Comparison of ENCODE assay signal across 22 mouse cellular contexts in genomic region chr17:37221879-37222278, GRCm38 (mm10). TPM values are rescaled to one million over a fixed set of nuclear protein-coding genes. Genes with fewer than 3 reads are reported as not detected.
DNase-seq lines count a peak whose midpoint lies in the region; ATAC-seq and TF ChIP-seq lines count a peak whose summit lies in the region.
"Had no signal": no experiment of that assay in that cellular context is flagged by ENCODE, and none has a peak within 500 bp of the region (broad histone marks: within the 10 kb centered on the region; RNA-seq: fewer than 3 reads in every experiment).

No protein-coding gene starts in this region.

- TF ChIP-seq CTCF in liver, postnatal 0 days (IDR thresholded peaks at IDR 0.05; ENCODE audit: low read depth): peak; percentile 51
- peak in 1 of 3 experiments; percentile 34; a peak in 2 of 6 replicates for TF ChIP-seq CTCF in MEL (IDR thresholded peaks at IDR 0.05 in 2 of 3, conservative IDR thresholded peaks at IDR 0.05 in 1 of 3; ENCODE audit: control insufficient read depth in 1 of 3, insufficient read depth in 1 of 3, low read depth in 2 of 3, low read length in 3 of 3, poor library complexity in 1 of 3, severe bottlenecking in 1 of 3)

- H3K36me3 ChIP-seq in forebrain, embryonic 14.5 days (ENCODE audit: control insufficient read depth, insufficient read depth, low read length): no peaks in the 10 kb centered on the region
- H3K36me3 ChIP-seq in forebrain, embryonic 13.5 days (ENCODE audit: poor library complexity, severe bottlenecking): no peaks in the 10 kb centered on the region
- no peaks in the 10 kb centered on the region for H3K36me3 ChIP-seq in liver, postnatal 0 days (replicated peaks; ENCODE audit: insufficient read depth, low read length)
- no peaks in the 10 kb centered on the region for H3K36me3 ChIP-seq in liver, embryonic 11.5 days (ENCODE audit: control insufficient read depth, insufficient read depth, low read length)
- H3K36me3 ChIP-seq in MEL (ENCODE audit: control insufficient read depth in 1 of 2, insufficient read depth in 2 of 2, low read length in 2 of 2): no peaks in the 10 kb centered on the region
- H3K36me3 ChIP-seq: heart, embryonic 12.5 days; limb, embryonic 13.5 days had no signal

- peak; percentile 24 for TF ChIP-seq RAD21 in MEL (IDR thresholded peaks at IDR 0.05; ENCODE audit: low read depth, low read length)

- no peak overlapping the region for H3K4me2 ChIP-seq in forebrain, embryonic 14.5 days (ENCODE audit: low read length)
- no peak overlapping the region for H3K4me2 ChIP-seq in forebrain, embryonic 13.5 days
- H3K4me2 ChIP-seq in liver, postnatal 0 days (ENCODE audit: low read depth, low read length): no peak overlapping the region
- H3K4me2 ChIP-seq in liver, embryonic 11.5 days: no peak overlapping the region
- H3K4me2 ChIP-seq: heart, embryonic 12.5 days; limb, embryonic 13.5 days had no signal

- H3K4me3 ChIP-seq in forebrain, embryonic 14.5 days (ENCODE audit: low read depth, low read length): no peak overlapping the region
- H3K4me3 ChIP-seq in forebrain, embryonic 13.5 days: no peak overlapping the region
- no peak overlapping the region for H3K4me3 ChIP-seq in liver, postnatal 0 days (ENCODE audit: low read depth, low read length)
- H3K4me3 ChIP-seq in liver, embryonic 11.5 days (ENCODE audit: low read depth, low read length): no peak overlapping the region
- H3K4me3 ChIP-seq in MEL (ENCODE audit: control insufficient read depth in 1 of 2, insufficient read depth in 1 of 2, low read depth in 2 of 2, low read length in 2 of 2): no peak overlapping the region
- H3K4me3 ChIP-seq: heart, embryonic 12.5 days; limb, embryonic 13.5 days had no signal

- H3K9ac ChIP-seq in forebrain, embryonic 14.5 days (ENCODE audit: low read length): no peak overlapping the region
- no peak overlapping the region for H3K9ac ChIP-seq in forebrain, embryonic 13.5 days
- H3K9ac ChIP-seq in liver, postnatal 0 days (replicated peaks): no peak overlapping the region
- no peak overlapping the region for H3K9ac ChIP-seq in liver, embryonic 11.5 days (ENCODE audit: low read depth, low read length)
- no peak overlapping the region for H3K9ac ChIP-seq in MEL (ENCODE audit: control insufficient read depth, low read depth, low read length, poor library complexity, severe bottlenecking)
- H3K9ac ChIP-seq: heart, embryonic 12.5 days; limb, embryonic 13.5 days had no signal

- H3K9me3 ChIP-seq in forebrain, embryonic 14.5 days (replicated peaks; ENCODE audit: control insufficient read depth, low read length): peaks cover 4% of the 10 kb centered on the region; the same call in 1 of the 2 replicates
- H3K9me3 ChIP-seq in forebrain, embryonic 13.5 days (replicated peaks): no peaks in the 10 kb centered on the region
- H3K9me3 ChIP-seq in liver, postnatal 0 days (ENCODE audit: low read length): no peaks in the 10 kb centered on the region
- H3K9me3 ChIP-seq in liver, embryonic 11.5 days (ENCODE audit: control insufficient read depth, low read length): no peaks in the 10 kb centered on the region
- H3K9me3 ChIP-seq in MEL (replicated peaks; ENCODE audit: insufficient read depth, low read length): no peaks in the 10 kb centered on the region

- H3K27me3 ChIP-seq in forebrain, embryonic 14.5 days (replicated peaks; ENCODE audit: control insufficient read depth, insufficient read depth, low read length): no peaks in the 10 kb centered on the region
- no peaks in the 10 kb centered on the region for H3K27me3 ChIP-seq in forebrain, embryonic 13.5 days
- H3K27me3 ChIP-seq in liver, postnatal 0 days (ENCODE audit: insufficient read depth, low read length): no peaks in the 10 kb centered on the region
- no peaks in the 10 kb centered on the region for H3K27me3 ChIP-seq in liver, embryonic 11.5 days (replicated peaks; ENCODE audit: control insufficient read depth, insufficient read depth, low read length)
- no peaks in the 10 kb centered on the region for H3K27me3 ChIP-seq in MEL (ENCODE audit: control insufficient read depth in 1 of 2, insufficient read depth in 2 of 2, low read length in 2 of 2)
- H3K27me3 ChIP-seq: limb, embryonic 13.5 days had no signal

- ATAC-seq in forebrain, embryonic 14.5 days: no peak
- ATAC-seq in forebrain, embryonic 13.5 days: no peak
- ATAC-seq in liver, postnatal 0 days: no peak
- ATAC-seq in liver, embryonic 11.5 days (replicated peaks; ENCODE audit: low FRiP score): no peak
- 0 out of 2 replicates have a peak, but pooled peaks have one; percentile 37 for ATAC-seq in megakaryocyte progenitor cell, adult 5-6 weeks (replicated peaks; ENCODE audit: poor library complexity)
- ATAC-seq: forebrain, embryonic 16.5 days; lung, postnatal 0 days had no signal

- H3K4me1 ChIP-seq in forebrain, embryonic 14.5 days (ENCODE audit: control insufficient read depth, insufficient read depth, low read length): no peaks in the 10 kb centered on the region
- no peaks in the 10 kb centered on the region for H3K4me1 ChIP-seq in forebrain, embryonic 13.5 days
- H3K4me1 ChIP-seq in liver, postnatal 0 days (ENCODE audit: insufficient read depth): no peaks in the 10 kb centered on the region
- H3K4me1 ChIP-seq in liver, embryonic 11.5 days (replicated peaks; ENCODE audit: control insufficient read depth, insufficient read depth, low read length): no peaks in the 10 kb centered on the region
- H3K4me1 ChIP-seq in MEL (ENCODE audit: control insufficient read depth in 1 of 2, insufficient read depth in 2 of 2, low read length in 2 of 2): no peaks in the 10 kb centered on the region
- H3K4me1 ChIP-seq: heart, embryonic 12.5 days; limb, embryonic 13.5 days had no signal

- no peak overlapping the region for H3K27ac ChIP-seq in forebrain, embryonic 14.5 days (ENCODE audit: low read depth, low read length)
- no peak overlapping the region for H3K27ac ChIP-seq in forebrain, embryonic 13.5 days
- no peak overlapping the region for H3K27ac ChIP-seq in liver, postnatal 0 days (ENCODE audit: low read depth)
- H3K27ac ChIP-seq in liver, embryonic 11.5 days (ENCODE audit: low read depth, low read length): no peak overlapping the region
- H3K27ac ChIP-seq in MEL (ENCODE audit: control insufficient read depth, low read depth, low read length): no peak overlapping the region
- H3K27ac ChIP-seq: limb, embryonic 13.5 days had no signal

- DNase-seq in forebrain, embryonic 14.5 days (ENCODE audit: low spot score): peak; percentile 5
- no peak for DNase-seq in liver, postnatal 0 days
- no peak for DNase-seq in liver, embryonic 11.5 days (ENCODE audit: low spot score)
- no peak for DNase-seq in MEL (ENCODE audit: low read depth, low spot score)
- DNase-seq in Muller cell, postnatal 12 days (ENCODE audit: inconsistent ontology term): no peak
- DNase-seq in thymus, postnatal 36 days: no peak
- DNase-seq: adrenal gland, adult 8-10 months; B cell, adult 2 months; cerebellum, postnatal 25 days; gastrocnemius, postnatal 10 days; kidney, postnatal 25 days; right cerebral cortex, postnatal 4 days had no signal

- no peak for TF ChIP-seq POLR2A in MEL (IDR thresholded peaks at IDR 0.05; ENCODE audit: control insufficient read depth in 1 of 2, insufficient read depth in 1 of 2, low read depth in 1 of 2, low read length in 2 of 2, poor library complexity in 1 of 2)

- WGBS in forebrain, embryonic 14.5 days: 30% methylated on average over 1 of the region's 1 CpGs
- WGBS in forebrain, embryonic 13.5 days: 18% methylated on average over 1 of the region's 1 CpGs
- 24% methylated on average over 1 of the region's 1 CpGs for WGBS in liver, postnatal 0 days (ENCODE audit: insufficient replicate concordance)
- 12% methylated on average over 1 of the region's 1 CpGs for WGBS in liver, embryonic 11.5 days

- no peak for TF ChIP-seq EP300 in liver, postnatal 0 days (IDR thresholded peaks at IDR 0.05; ENCODE audit: low read depth)
- no peak for TF ChIP-seq EP300 in MEL (IDR thresholded peaks at IDR 0.05; ENCODE audit: low read depth in 1 of 2, low read length in 2 of 2)

- H3K79me2 ChIP-seq in MEL (ENCODE audit: control insufficient read depth, insufficient read depth, low read length, poor library complexity): no peaks in the 10 kb centered on the region

RNA-seq across cellular contexts. Expression of gene Olfr96, which starts 1.9 kb away (rescaled TPM):
- not detected in 2 replicates for polyA plus RNA-seq in forebrain, embryonic 14.5 days (2014; fragmentation: Nextera tagmentation; extraction: Ambion mirVana)
- polyA plus RNA-seq in forebrain, embryonic 13.5 days (2015; fragmentation: Nextera tagmentation; extraction: Ambion mirVana): not detected in 2 replicates
- polyA plus RNA-seq in liver, postnatal 0 days (2015; fragmentation: Nextera tagmentation; extraction: Ambion mirVana): not detected in 2 replicates
- not detected in 2 replicates for polyA plus RNA-seq in liver, embryonic 11.5 days (2014; fragmentation: Nextera tagmentation; extraction: Ambion mirVana)
- not detected in 2 replicates for total RNA-seq in MEL (2012; rRNA removed)
- polyA plus RNA-seq in MEL (2012; ENCODE audit: insufficient read depth in 1 of 2, insufficient read length in 2 of 2, low read depth in 1 of 2, low replicate concordance in 2 of 2, missing spikeins in 1 of 2): not detected
- total RNA-seq in megakaryocyte progenitor cell, adult 5-6 weeks (2015): not detected in 2 replicates
- not detected in 2 replicates for total RNA-seq in megakaryocyte progenitor cell, adult 5-6 weeks (2017)
- total RNA-seq: adrenal gland, adult 8-10 months; gastrocnemius, postnatal 10 days; hematopoietic stem cell, adult 5-6 weeks; layer of hippocampus, postnatal 25 days had no signal
- polyA plus RNA-seq: forebrain, embryonic 16.5 days; heart, embryonic 12.5 days; intestine, embryonic 14.5 days; limb, embryonic 13.5 days; lung, postnatal 0 days; thymus, postnatal 0 days had no signal

RNA-seq across cellular contexts. Expression of gene Olfr95, which starts 9.0 kb away (rescaled TPM):
- not detected in 2 replicates for polyA plus RNA-seq in forebrain, embryonic 14.5 days (2014; fragmentation: Nextera tagmentation; extraction: Ambion mirVana)
- not detected in 2 replicates for polyA plus RNA-seq in forebrain, embryonic 13.5 days (2015; fragmentation: Nextera tagmentation; extraction: Ambion mirVana)
- polyA plus RNA-seq in liver, postnatal 0 days (2015; fragmentation: Nextera tagmentation; extraction: Ambion mirVana): not detected in 2 replicates
- not detected in 2 replicates for polyA plus RNA-seq in liver, embryonic 11.5 days (2014; fragmentation: Nextera tagmentation; extraction: Ambion mirVana)
- not detected in 2 replicates for total RNA-seq in MEL (2012; rRNA removed)
- polyA plus RNA-seq in MEL (2012; ENCODE audit: insufficient read depth in 1 of 2, insufficient read length in 2 of 2, low read depth in 1 of 2, low replicate concordance in 2 of 2, missing spikeins in 1 of 2): not detected
- not detected in 2 replicates for total RNA-seq in megakaryocyte progenitor cell, adult 5-6 weeks (2015)
- total RNA-seq in megakaryocyte progenitor cell, adult 5-6 weeks (2017): not detected in 2 replicates
- total RNA-seq: adrenal gland, adult 8-10 months; gastrocnemius, postnatal 10 days; hematopoietic stem cell, adult 5-6 weeks; layer of hippocampus, postnatal 25 days had no signal
- polyA plus RNA-seq: forebrain, embryonic 16.5 days; heart, embryonic 12.5 days; intestine, embryonic 14.5 days; limb, embryonic 13.5 days; lung, postnatal 0 days; thymus, postnatal 0 days had no signal

RNA-seq across cellular contexts. Expression of gene Olfr97, which starts 15.3 kb away (rescaled TPM):
- polyA plus RNA-seq in forebrain, embryonic 14.5 days (2014; fragmentation: Nextera tagmentation; extraction: Ambion mirVana): not detected in 2 replicates
- polyA plus RNA-seq in forebrain, embryonic 13.5 days (2015; fragmentation: Nextera tagmentation; extraction: Ambion mirVana): not detected in 2 replicates
- not detected in 2 replicates for polyA plus RNA-seq in liver, postnatal 0 days (2015; fragmentation: Nextera tagmentation; extraction: Ambion mirVana)
- polyA plus RNA-seq in liver, embryonic 11.5 days (2014; fragmentation: Nextera tagmentation; extraction: Ambion mirVana): not detected in 2 replicates
- total RNA-seq in MEL (2012; rRNA removed): not detected in 2 replicates
- polyA plus RNA-seq in MEL (2012; ENCODE audit: insufficient read depth in 1 of 2, insufficient read length in 2 of 2, low read depth in 1 of 2, low replicate concordance in 2 of 2, missing spikeins in 1 of 2): not detected
- not detected in 2 replicates for total RNA-seq in megakaryocyte progenitor cell, adult 5-6 weeks (2015)
- total RNA-seq in megakaryocyte progenitor cell, adult 5-6 weeks (2017): not detected in 2 replicates
- total RNA-seq: adrenal gland, adult 8-10 months; gastrocnemius, postnatal 10 days; hematopoietic stem cell, adult 5-6 weeks; layer of hippocampus, postnatal 25 days had no signal
- polyA plus RNA-seq: forebrain, embryonic 16.5 days; heart, embryonic 12.5 days; intestine, embryonic 14.5 days; limb, embryonic 13.5 days; lung, postnatal 0 days; thymus, postnatal 0 days had no signal

RNA-seq across cellular contexts. Expression of gene Olfr94, which starts 21.1 kb away (rescaled TPM):
- not detected in 2 replicates for polyA plus RNA-seq in forebrain, embryonic 14.5 days (2014; fragmentation: Nextera tagmentation; extraction: Ambion mirVana)
- polyA plus RNA-seq in forebrain, embryonic 13.5 days (2015; fragmentation: Nextera tagmentation; extraction: Ambion mirVana): not detected in 2 replicates
- polyA plus RNA-seq in liver, postnatal 0 days (2015; fragmentation: Nextera tagmentation; extraction: Ambion mirVana): not detected in 2 replicates
- polyA plus RNA-seq in liver, embryonic 11.5 days (2014; fragmentation: Nextera tagmentation; extraction: Ambion mirVana): not detected in 2 replicates
- not detected in 2 replicates for total RNA-seq in MEL (2012; rRNA removed)
- polyA plus RNA-seq in MEL (2012; ENCODE audit: insufficient read depth in 1 of 2, insufficient read length in 2 of 2, low read depth in 1 of 2, low replicate concordance in 2 of 2, missing spikeins in 1 of 2): not detected
- not detected in 2 replicates for total RNA-seq in megakaryocyte progenitor cell, adult 5-6 weeks (2015)
- total RNA-seq in megakaryocyte progenitor cell, adult 5-6 weeks (2017): not detected in 2 replicates
- total RNA-seq: adrenal gland, adult 8-10 months; gastrocnemius, postnatal 10 days; hematopoietic stem cell, adult 5-6 weeks; layer of hippocampus, postnatal 25 days had no signal
- polyA plus RNA-seq: forebrain, embryonic 16.5 days; heart, embryonic 12.5 days; intestine, embryonic 14.5 days; limb, embryonic 13.5 days; lung, postnatal 0 days; thymus, postnatal 0 days had no signal

RNA-seq across cellular contexts. Expression of gene Ubd, which starts 28.2 kb away (rescaled TPM):
- not detected in 2 replicates for polyA plus RNA-seq in forebrain, embryonic 14.5 days (2014; fragmentation: Nextera tagmentation; extraction: Ambion mirVana)
- polyA plus RNA-seq in forebrain, embryonic 13.5 days (2015; fragmentation: Nextera tagmentation; extraction: Ambion mirVana): not detected in 2 replicates
- polyA plus RNA-seq in liver, postnatal 0 days (2015; fragmentation: Nextera tagmentation; extraction: Ambion mirVana): 2.2 and 3.4 TPM in 2 replicates
- polyA plus RNA-seq in liver, embryonic 11.5 days (2014; fragmentation: Nextera tagmentation; extraction: Ambion mirVana): not detected in 2 replicates
- total RNA-seq in MEL (2012; rRNA removed): not detected in 2 replicates
- polyA plus RNA-seq in MEL (2012; ENCODE audit: insufficient read depth in 1 of 2, insufficient read length in 2 of 2, low read depth in 1 of 2, low replicate concordance in 2 of 2, missing spikeins in 1 of 2): not detected
- total RNA-seq in megakaryocyte progenitor cell, adult 5-6 weeks (2015): 0.22 TPM in 1 of 2 replicates, not detected in the other
- total RNA-seq in megakaryocyte progenitor cell, adult 5-6 weeks (2017): 0.27 TPM in 1 of 2 replicates, not detected in the other
- total RNA-seq: gastrocnemius, postnatal 10 days; hematopoietic stem cell, adult 5-6 weeks; layer of hippocampus, postnatal 25 days had no signal
- polyA plus RNA-seq: forebrain, embryonic 16.5 days; heart, embryonic 12.5 days; intestine, embryonic 14.5 days; limb, embryonic 13.5 days; lung, postnatal 0 days had no signal
